16 mouse cellular contexts compared by ENCODE assay signal in genomic region chr13:113381710-113382109, GRCm38 (mm10).
DNase-seq lines count a peak whose midpoint lies in the region; ATAC-seq and TF ChIP-seq lines count a peak whose summit lies in the region.
"Had no signal": no experiment of that assay in that cellular context is flagged by ENCODE, and none has a peak within 500 bp of the region (broad histone marks: within the 10 kb centered on the region; RNA-seq: fewer than 3 reads in every experiment).

No protein-coding gene starts in this region.

- H3K79me2 ChIP-seq in myocyte (ENCODE audit: control insufficient read depth, insufficient read depth) = no peaks in the 10 kb centered on the region

- no peak overlapping the region for H3K4me2 ChIP-seq in intestine, embryonic 14.5 days (ENCODE audit: low read length)
- H3K4me2 ChIP-seq in intestine, embryonic 16.5 days (ENCODE audit: low read depth, low read length) = no peak overlapping the region
- no peak overlapping the region for H3K4me2 ChIP-seq in myocyte (ENCODE audit: low read depth)
- H3K4me2 ChIP-seq in forebrain, postnatal 0 days (ENCODE audit: low read depth) = no peak overlapping the region
- H3K4me2 ChIP-seq: forebrain, embryonic 13.5 days; liver, embryonic 15.5 days; neural tube, embryonic 13.5 days had no signal

- no peak overlapping the region for H3K27ac ChIP-seq in intestine, embryonic 14.5 days (ENCODE audit: low read depth)
- H3K27ac ChIP-seq in intestine, embryonic 16.5 days (ENCODE audit: low read length) = no peak overlapping the region
- H3K27ac ChIP-seq in spleen, adult 2 months (ENCODE audit: insufficient read depth, low read length) = peak overlapping the region; percentile 69
- H3K27ac ChIP-seq in forebrain, postnatal 0 days (ENCODE audit: low read depth, low read length) = no peak overlapping the region
- no peak overlapping the region for H3K27ac ChIP-seq in left cerebral cortex, adult 2 months
- H3K27ac ChIP-seq: forebrain, embryonic 13.5 days; gastrocnemius, adult 2 months; liver, embryonic 15.5 days; neural tube, embryonic 13.5 days had no signal

- intact Hi-C loops in left cerebral cortex, adult 2 months (cut with DNase I) = no loop called here

- H3K36me3 ChIP-seq in intestine, embryonic 14.5 days (ENCODE audit: control insufficient read depth, insufficient read depth, low read length) = no peaks in the 10 kb centered on the region
- no peaks in the 10 kb centered on the region for H3K36me3 ChIP-seq in intestine, embryonic 16.5 days (ENCODE audit: control insufficient read depth, insufficient read depth, low read length)
- no peaks in the 10 kb centered on the region for H3K36me3 ChIP-seq in spleen, adult 2 months (ENCODE audit: control insufficient read depth, insufficient read depth, low read length)
- no peaks in the 10 kb centered on the region for H3K36me3 ChIP-seq in myocyte (ENCODE audit: control insufficient read depth, insufficient read depth)
- H3K36me3 ChIP-seq in forebrain, postnatal 0 days (ENCODE audit: insufficient read depth) = no peaks in the 10 kb centered on the region
- H3K36me3 ChIP-seq: liver, embryonic 15.5 days; neural tube, embryonic 13.5 days had no signal

- ATAC-seq in intestine, embryonic 14.5 days (replicated peaks; ENCODE audit: low FRiP score, low TSS enrichment, low read depth) = no peak
- no peak for ATAC-seq in intestine, embryonic 16.5 days
- no peak for ATAC-seq in forebrain, postnatal 0 days
- ATAC-seq: forebrain, embryonic 13.5 days; midbrain, embryonic 16.5 days had no signal

- TF ChIP-seq POLR2A in spleen, adult 2 months (IDR thresholded peaks at IDR 0.05; ENCODE audit: low read depth, low read length) = no peak
- TF ChIP-seq POLR2A in myocyte (IDR thresholded peaks at IDR 0.05; ENCODE audit: insufficient read length, low read depth) = no peak

- no peak for TF ChIP-seq CTCF in spleen, adult 2 months (IDR thresholded peaks at IDR 0.05; ENCODE audit: extremely low read depth, insufficient read depth, insufficient read length, insufficient replicate concordance)
- no peak for TF ChIP-seq CTCF in forebrain, postnatal 0 days (IDR thresholded peaks at IDR 0.05; ENCODE audit: low read depth)
- no peak for TF ChIP-seq CTCF in left cerebral cortex, adult 2 months (IDR thresholded peaks at IDR 0.05)

- DNase-seq in intestine, embryonic 14.5 days (ENCODE audit: low spot score) = peak; percentile 34
- no peak for DNase-seq in spleen, adult 2 months (ENCODE audit: low read depth in 1 of 2, low spot score in 2 of 2)
- no peak for DNase-seq in spleen, adult 12 weeks (ENCODE audit: low spot score)
- DNase-seq in forebrain, postnatal 0 days = no peak
- DNase-seq in left cerebral cortex, adult 2 months (ENCODE audit: extremely low spot score in 1 of 2, low spot score in 2 of 2) = no peak
- DNase-seq: cerebellum, adult 9-10 months; gastrocnemius, adult 2 months; lung, postnatal 4 days; right cerebral cortex, postnatal 4 days; thymus, postnatal 25 days had no signal

- H3K9me3 ChIP-seq in intestine, embryonic 14.5 days (ENCODE audit: control insufficient read depth, low read length) = no peaks in the 10 kb centered on the region
- H3K9me3 ChIP-seq in intestine, embryonic 16.5 days (ENCODE audit: control insufficient read depth, low read length) = no peaks in the 10 kb centered on the region
- H3K9me3 ChIP-seq in forebrain, postnatal 0 days (ENCODE audit: low read length) = no peaks in the 10 kb centered on the region
- H3K9me3 ChIP-seq: forebrain, embryonic 13.5 days; liver, embryonic 15.5 days; neural tube, embryonic 13.5 days had no signal

- no peaks in the 10 kb centered on the region for H3K4me1 ChIP-seq in intestine, embryonic 14.5 days (replicated peaks; ENCODE audit: control insufficient read depth, insufficient read depth, low read length)
- no peaks in the 10 kb centered on the region for H3K4me1 ChIP-seq in intestine, embryonic 16.5 days (ENCODE audit: control insufficient read depth, insufficient read depth, low read length)
- H3K4me1 ChIP-seq in spleen, adult 2 months (ENCODE audit: control insufficient read depth, insufficient read depth, insufficient read length) = peaks cover 21% of the 10 kb centered on the region; the same call in 1 of the 2 replicates
- H3K4me1 ChIP-seq in forebrain, postnatal 0 days (ENCODE audit: insufficient read depth) = no peaks in the 10 kb centered on the region
- H3K4me1 ChIP-seq: forebrain, embryonic 13.5 days; liver, embryonic 15.5 days; neural tube, embryonic 13.5 days had no signal

- H3ac ChIP-seq in myocyte (ENCODE audit: control insufficient read depth, insufficient read length) = no peak overlapping the region

- 96% methylated on average over 1 of the region's 1 CpGs for WGBS in intestine, embryonic 14.5 days
- 92% methylated on average over 1 of the region's 1 CpGs for WGBS in intestine, embryonic 16.5 days
- WGBS in spleen, adult 2 months = 28% methylated on average over 1 of the region's 1 CpGs
- WGBS in forebrain, postnatal 0 days = 89% methylated on average over 1 of the region's 1 CpGs

- H3K9ac ChIP-seq in intestine, embryonic 14.5 days (ENCODE audit: low read length) = no peak overlapping the region
- no peak overlapping the region for H3K9ac ChIP-seq in intestine, embryonic 16.5 days (ENCODE audit: low read depth, low read length)
- H3K9ac ChIP-seq in forebrain, postnatal 0 days = no peak overlapping the region
- H3K9ac ChIP-seq: forebrain, embryonic 13.5 days; liver, embryonic 15.5 days; neural tube, embryonic 13.5 days had no signal

- no peaks in the 10 kb centered on the region for H3K27me3 ChIP-seq in intestine, embryonic 14.5 days (replicated peaks; ENCODE audit: control insufficient read depth, insufficient read depth, low read length)
- no peaks in the 10 kb centered on the region for H3K27me3 ChIP-seq in intestine, embryonic 16.5 days (replicated peaks; ENCODE audit: control insufficient read depth, insufficient read depth, low read length)
- no peaks in the 10 kb centered on the region for H3K27me3 ChIP-seq in spleen, adult 2 months (ENCODE audit: control insufficient read depth, insufficient read depth, low read length)
- H3K27me3 ChIP-seq in myocyte (ENCODE audit: control insufficient read depth, insufficient read depth, insufficient read length) = no peaks in the 10 kb centered on the region
- H3K27me3 ChIP-seq in forebrain, postnatal 0 days (ENCODE audit: insufficient read depth, low read length) = no peaks in the 10 kb centered on the region
- H3K27me3 ChIP-seq: forebrain, embryonic 13.5 days; liver, embryonic 15.5 days; neural tube, embryonic 13.5 days had no signal

- H3K4me3 ChIP-seq in intestine, embryonic 14.5 days (ENCODE audit: low read depth, low read length) = no peak overlapping the region
- H3K4me3 ChIP-seq in intestine, embryonic 16.5 days (ENCODE audit: low read length) = no peak overlapping the region
- H3K4me3 ChIP-seq in spleen, adult 2 months (ENCODE audit: extremely low read depth, insufficient read depth, insufficient read length) = no peak overlapping the region
- H3K4me3 ChIP-seq in myocyte = no peak overlapping the region
- H3K4me3 ChIP-seq in forebrain, postnatal 0 days (ENCODE audit: low read depth, low read length) = no peak overlapping the region
- H3K4me3 ChIP-seq in left cerebral cortex, adult 2 months = no peak overlapping the region
- H3K4me3 ChIP-seq: forebrain, embryonic 13.5 days; gastrocnemius, adult 2 months; liver, embryonic 15.5 days; neural tube, embryonic 13.5 days had no signal

TF ChIP-seq in myocyte, 11 proteins besides CTCF, POLR2A, EP300 and RAD21:
- TF ChIP-seq SRF (IDR thresholded peaks at IDR 0.05; ENCODE audit: control insufficient read depth, insufficient read length, low read depth) = no peak
- peak in 2 of 3 experiments; percentile 45 to 68 for TF ChIP-seq MYOD1 (IDR thresholded peaks at IDR 0.05; ENCODE audit: control insufficient read depth in 1 of 3, insufficient read length in 2 of 3, low read depth in 2 of 3)
- no peak for TF ChIP-seq POLR2AphosphoS2 (IDR thresholded peaks at IDR 0.05; ENCODE audit: insufficient read length, low read depth)
- TF ChIP-seq TCF3 (IDR thresholded peaks at IDR 0.05; ENCODE audit: insufficient read length, low read depth) = no peak
- no peak for TF ChIP-seq TCF12 (IDR thresholded peaks at IDR 0.05; ENCODE audit: insufficient read depth, poor library complexity, severe bottlenecking)
